Mouse (Mus musculus): ENCODE measurements around the gene Cd80.

Cd80 gene

GRCm38 (mm10) chr16:38455511-38456418 is at the start of gene Cd80:
Gene Cd80, plus strand, starts transcription at chr16:38455561.
- CTCF ChIA-PET: no interaction called here

GRCm38 (mm10) chr16:38406293-38406692 is 49.1 kb upstream of the Cd80 start:
- CTCF ChIA-PET: interaction anchor here (1.0 kb wide), 2 partner anchors 70 to 76 kb away, joined by 3 read pairs; no protein-coding TSS in a partner anchor

GRCm38 (mm10) chr16:38406708-38407107 is 48.7 kb upstream of the Cd80 start:
- CTCF ChIA-PET: interaction anchor here (0.7 to 1.0 kb wide), 3 partner anchors 17 to 140 kb away, joined by 3 to 12 read pairs (median 3); no protein-coding TSS in a partner anchor

- CTCF ChIA-PET: interaction anchor here (0.7 kb wide), 3 partner anchors 16 to 139 kb away, joined by 3 to 12 read pairs (median 5); no protein-coding TSS in a partner anchor
These were observed 47.8 kb upstream of the Cd80 start for GRCm38 (mm10) chr16:38407584-38407983.

GRCm38 (mm10) chr16:38408416-38408815 is 46.9 kb upstream of the Cd80 start:
- CTCF ChIA-PET: interaction anchor here (0.6 to 0.7 kb wide), 3 partner anchors 26 to 65 kb away, joined by 3 to 9 read pairs (median 5); no protein-coding TSS in a partner anchor

- CTCF ChIA-PET: no interaction called here
These were observed 40.4 kb upstream of the Cd80 start for GRCm38 (mm10) chr16:38414953-38415352.

- CTCF ChIA-PET: no interaction called here
These were observed 30.0 kb upstream of the Cd80 start for GRCm38 (mm10) chr16:38425374-38425773.

GRCm38 (mm10) chr16:38425799-38426198 is 29.6 kb upstream of the Cd80 start:
- CTCF ChIA-PET: no interaction called here

- CTCF ChIA-PET: no interaction called here
These were observed 23.7 kb upstream of the Cd80 start for GRCm38 (mm10) chr16:38431446-38432185.

GRCm38 (mm10) chr16:38432498-38433425 is 22.6 kb upstream of the Cd80 start, which contains the start of gene Pla1a:
Gene Pla1a, minus strand, starts transcription at chr16:38433145.
- CTCF ChIA-PET: interaction anchor here (0.6 kb wide), 1 partner anchor 13 kb away, joined by 3 read pairs; no protein-coding TSS in a partner anchor

- CTCF ChIA-PET: no interaction called here
These were observed 21.8 kb upstream of the Cd80 start for GRCm38 (mm10) chr16:38433514-38433913.

- CTCF ChIA-PET: interaction anchor here (0.6 kb wide), 1 partner anchor 26 kb away, joined by 9 read pairs; no protein-coding TSS in a partner anchor
These were observed 21.0 kb upstream of the Cd80 start for GRCm38 (mm10) chr16:38434295-38434795.

- CTCF ChIA-PET: no interaction called here
These were observed 16.2 kb upstream of the Cd80 start for GRCm38 (mm10) chr16:38439190-38439589.

GRCm38 (mm10) chr16:38440403-38440802 is 15.0 kb upstream of the Cd80 start:
- CTCF ChIA-PET: no interaction called here

- CTCF ChIA-PET: no interaction called here
These were observed 13.8 kb upstream of the Cd80 start for GRCm38 (mm10) chr16:38441611-38442010.

GRCm38 (mm10) chr16:38442216-38442615 is 13.1 kb upstream of the Cd80 start:
- CTCF ChIA-PET: no interaction called here

- CTCF ChIA-PET: no interaction called here
These were observed 11.5 kb upstream of the Cd80 start for GRCm38 (mm10) chr16:38443721-38444464.

GRCm38 (mm10) chr16:38445046-38445445 is 10.3 kb upstream of the Cd80 start:
- CTCF ChIA-PET: no interaction called here

GRCm38 (mm10) chr16:38445576-38445975 is 9.8 kb upstream of the Cd80 start:
- CTCF ChIA-PET: interaction anchor here (0.5 to 0.6 kb wide), 2 partner anchors 61 to 116 kb away, joined by 3 to 6 read pairs; no protein-coding TSS in a partner anchor

GRCm38 (mm10) chr16:38446141-38446540 is 9.2 kb upstream of the Cd80 start:
- CTCF ChIA-PET: interaction anchor here (0.6 to 0.7 kb wide), 2 partner anchors 44 to 115 kb away, joined by 3 to 6 read pairs; no protein-coding TSS in a partner anchor

Measured in spleen, embryonic (tissue).